7 mouse cellular contexts compared by ENCODE assay signal in genomic region chr10:69320667-69321518, GRCm38 (mm10). TPM values are rescaled to one million over a fixed set of nuclear protein-coding genes. Genes with fewer than 3 reads are reported as not detected.
DNase-seq lines count a peak whose midpoint lies in the region; ATAC-seq lines count a peak whose summit lies in the region.

No protein-coding gene starts in this region.

- no peak overlapping the region for H3K4me2 ChIP-seq in limb, embryonic 11.5 days (ENCODE audit: low read depth, severe bottlenecking)
- H3K4me2 ChIP-seq in midbrain, embryonic 13.5 days (replicated peaks): no peak overlapping the region

- ATAC-seq in granulocyte monocyte progenitor cell, adult 5-6 weeks (replicated peaks; ENCODE audit: poor library complexity, severe bottlenecking): peak; percentile 90
- peak; percentile 82; the same call in 1 of the 2 replicates for ATAC-seq in limb, embryonic 11.5 days (ENCODE audit: insufficient number of reproducible peaks, low FRiP score, low TSS enrichment, low read depth)
- ATAC-seq in midbrain, embryonic 13.5 days: peak; percentile 84; the same call in 1 of the 2 replicates

- WGBS in embryonic facial prominence, embryonic 10.5 days: 48% methylated on average over 21 of the region's 21 CpGs
- 47% methylated on average over 21 of the region's 21 CpGs for WGBS in limb, embryonic 11.5 days
- 46% methylated on average over 21 of the region's 21 CpGs for WGBS in midbrain, embryonic 13.5 days

- no peaks in the 10 kb centered on the region for H3K36me3 ChIP-seq in embryonic facial prominence, embryonic 10.5 days (replicated peaks)
- H3K36me3 ChIP-seq in limb, embryonic 11.5 days (ENCODE audit: control insufficient read depth, insufficient read depth, low read length): no peaks in the 10 kb centered on the region
- no peaks in the 10 kb centered on the region for H3K36me3 ChIP-seq in midbrain, embryonic 13.5 days

- no peak overlapping the region for H3K9ac ChIP-seq in limb, embryonic 11.5 days (ENCODE audit: low read length)
- H3K9ac ChIP-seq in midbrain, embryonic 13.5 days (replicated peaks): no peak overlapping the region

- DNase-seq in adrenal gland, postnatal 25 days: peak; percentile 80
- DNase-seq in embryonic facial prominence, embryonic 10.5 days (ENCODE audit: low spot score): peak; percentile 86
- DNase-seq in kidney, adult 18-20 months: peak; percentile 85
- peak; percentile 89 for DNase-seq in limb, embryonic 11.5 days (ENCODE audit: low spot score)
- DNase-seq in spleen, adult 18-20 months: peak; percentile 46 to 68

- H3K27ac ChIP-seq in embryonic facial prominence, embryonic 10.5 days (replicated peaks): no peak overlapping the region
- H3K27ac ChIP-seq in limb, embryonic 11.5 days (replicated peaks; ENCODE audit: low read depth, low read length): no peak overlapping the region
- no peak overlapping the region for H3K27ac ChIP-seq in midbrain, embryonic 13.5 days

- H3K27me3 ChIP-seq in embryonic facial prominence, embryonic 10.5 days (replicated peaks; ENCODE audit: low read depth, poor library complexity, severe bottlenecking): no peaks in the 10 kb centered on the region
- H3K27me3 ChIP-seq in limb, embryonic 11.5 days (ENCODE audit: control insufficient read depth, insufficient read depth, low read length): no peaks in the 10 kb centered on the region
- H3K27me3 ChIP-seq in midbrain, embryonic 13.5 days: no peaks in the 10 kb centered on the region

- no peaks in the 10 kb centered on the region for H3K9me3 ChIP-seq in embryonic facial prominence, embryonic 10.5 days
- H3K9me3 ChIP-seq in limb, embryonic 11.5 days (ENCODE audit: control insufficient read depth, low read length): no peaks in the 10 kb centered on the region
- H3K9me3 ChIP-seq in midbrain, embryonic 13.5 days: no peaks in the 10 kb centered on the region

- no peaks in the 10 kb centered on the region for H3K4me1 ChIP-seq in embryonic facial prominence, embryonic 10.5 days
- no peaks in the 10 kb centered on the region for H3K4me1 ChIP-seq in limb, embryonic 11.5 days (ENCODE audit: control insufficient read depth, insufficient read depth, low read length)
- no peaks in the 10 kb centered on the region for H3K4me1 ChIP-seq in midbrain, embryonic 13.5 days (replicated peaks)

- H3K4me3 ChIP-seq in embryonic facial prominence, embryonic 10.5 days: no peak overlapping the region
- H3K4me3 ChIP-seq in limb, embryonic 11.5 days (ENCODE audit: low read depth, low read length): no peak overlapping the region
- H3K4me3 ChIP-seq in midbrain, embryonic 13.5 days (replicated peaks): no peak overlapping the region

RNA-seq across cellular contexts. Expression of gene Cdk1, which starts 31.8 kb away (rescaled TPM):
- 17.1 and 25.6 TPM in 2 replicates for total RNA-seq in adrenal gland, postnatal 25 days (2021)
- polyA plus RNA-seq in embryonic facial prominence, embryonic 10.5 days (2016; fragmentation: Nextera tagmentation; extraction: Ambion mirVana): 534 and 541 TPM in 2 replicates
- 82.5 and 104 TPM in 2 replicates for total RNA-seq in granulocyte monocyte progenitor cell, adult 5-6 weeks (2014; fragmentation: Nextera tagmentation)
- 302 and 371 TPM in 2 replicates for total RNA-seq in granulocyte monocyte progenitor cell, adult 5-6 weeks (2017)
- 528 and 536 TPM in 2 replicates for polyA plus RNA-seq in limb, embryonic 11.5 days (2014; fragmentation: Nextera tagmentation; extraction: Ambion mirVana)
- 149 and 181 TPM in 2 replicates for polyA plus RNA-seq in midbrain, embryonic 13.5 days (2015; fragmentation: Nextera tagmentation; extraction: Ambion mirVana)
